Mouse (Mus musculus) splenic B cell, adult 2 months (primary cell): ENCODE measurements around the gene Acsm5.

ENCODE experiments used
- DNase-seq: peaks from one replicate; pipeline ENCODE4 v3.0.0-alpha.2; 2011; ENCODE audit warnings: low read depth, low spot score
- H3K27me3 ChIP-seq: 2 replicates; pipeline ENCODE4 v1.6.1; 2012; ENCODE audit warnings: mild to moderate bottlenecking, low read length, moderate library complexity, mixed read lengths; ENCODE audit not compliant: control insufficient read depth, poor library complexity, insufficient read depth, severe bottlenecking
- H3K36me3 ChIP-seq: 2 replicates; pipeline ENCODE4 v1.6.1; 2012; ENCODE audit warnings: mild to moderate bottlenecking, low read length, moderate library complexity, mixed read lengths; ENCODE audit not compliant: control insufficient read depth, poor library complexity, insufficient read depth, severe bottlenecking

The Acsm5 gene

GRCm38 (mm10) chr7:119594530-119595107 is 75.4 kb downstream of the Acsm5 start:
- no peak for DNase-seq
- no peaks in the 10 kb centered on the region for H3K27me3 ChIP-seq

More at GRCm38 (mm10) chr7:119594530-119595107, 75.4 kb downstream of the Acsm5 start:
- no peaks in the 10 kb centered on the region for H3K36me3 ChIP-seq
